Mouse (Mus musculus) 3134 (cell line): ENCODE results near the gene Obsl1.
A peak's percentile ranks its signal among the peaks of the same experiment; 100 is the strongest.

ENCODE experiments used
- DNase-seq: peaks from one replicate; pipeline ENCODE4 v3.0.0-alpha.2; 2011; ENCODE audit warnings: low spot score; ENCODE audit not compliant: insufficient read length; ENCODE audit errors: extremely low read depth

Obsl1 gene

GRCm38 (mm10) chr1:75458025-75458788 lies 48.0 kb downstream of the Obsl1 start:
- peak; percentile 61 for DNase-seq

- DNase-seq, result no peak
Measured at GRCm38 (mm10) chr1:75457710-75458024, 48.6 kb downstream of the Obsl1 start.

GRCm38 (mm10) chr1:75456746-75457564 lies 49.3 kb downstream of the Obsl1 start:
- DNase-seq, result no peak

- no peak for DNase-seq
Measured at GRCm38 (mm10) chr1:75455948-75456347, 50.3 kb downstream of the Obsl1 start.

GRCm38 (mm10) chr1:75455433-75455832 lies 50.8 kb downstream of the Obsl1 start:
- no peak for DNase-seq

GRCm38 (mm10) chr1:75451900-75452299 lies 54.4 kb downstream of the Obsl1 start:
- DNase-seq, result no peak

GRCm38 (mm10) chr1:75450314-75451005 lies 55.8 kb downstream of the Obsl1 start, which contains the start of gene Asic4:
Asic4 (plus strand) TSS chr1:75450436.
- no peak for DNase-seq

GRCm38 (mm10) chr1:75449377-75450135 lies 56.7 kb downstream of the Obsl1 start:
- DNase-seq, result no peak

GRCm38 (mm10) chr1:75448937-75449336 lies 57.3 kb downstream of the Obsl1 start:
- DNase-seq, result no peak

GRCm38 (mm10) chr1:75448052-75448431 lies 58.2 kb downstream of the Obsl1 start:
- DNase-seq, result no peak

GRCm38 (mm10) chr1:75447265-75448051 lies 58.8 kb downstream of the Obsl1 start:
- peak; percentile 46 for DNase-seq

GRCm38 (mm10) chr1:75446656-75447055 lies 59.6 kb downstream of the Obsl1 start:
- DNase-seq, result no peak

- DNase-seq, result peak; percentile 56
Measured at GRCm38 (mm10) chr1:75445751-75446611, 60.3 kb downstream of the Obsl1 start.

GRCm38 (mm10) chr1:75445141-75445701 lies 61.0 kb downstream of the Obsl1 start:
- no peak for DNase-seq

- DNase-seq, result no peak
Measured at GRCm38 (mm10) chr1:75444208-75444607, 62.0 kb downstream of the Obsl1 start.

- no peak for DNase-seq
Measured at GRCm38 (mm10) chr1:75443247-75444024, 62.8 kb downstream of the Obsl1 start.

- no peak for DNase-seq
Measured at GRCm38 (mm10) chr1:75442811-75443210, 63.4 kb downstream of the Obsl1 start.

GRCm38 (mm10) chr1:75442171-75442570 lies 64.1 kb downstream of the Obsl1 start:
- no peak for DNase-seq
